Mouse (Mus musculus) right cerebral cortex, postnatal 4 days (tissue): ENCODE data around the gene Atp6ap1.
A peak's percentile ranks its signal among the peaks of the same experiment; 100 is the strongest.

Experiments used
- DNase-seq: peaks from one replicate; pipeline ENCODE4 v3.0.0-alpha.2; 2022

Gene Atp6ap1

GRCm38 (mm10) chrX:74296538-74297448 is at the start of gene Atp6ap1:
TSS of gene Atp6ap1 (plus strand) at chrX:74297097.
- DNase-seq, result peak; percentile 86

GRCm38 (mm10) chrX:74248651-74249050 is 48.2 kb upstream of the Atp6ap1 start:
- peak; percentile 74 for DNase-seq

DNA sequence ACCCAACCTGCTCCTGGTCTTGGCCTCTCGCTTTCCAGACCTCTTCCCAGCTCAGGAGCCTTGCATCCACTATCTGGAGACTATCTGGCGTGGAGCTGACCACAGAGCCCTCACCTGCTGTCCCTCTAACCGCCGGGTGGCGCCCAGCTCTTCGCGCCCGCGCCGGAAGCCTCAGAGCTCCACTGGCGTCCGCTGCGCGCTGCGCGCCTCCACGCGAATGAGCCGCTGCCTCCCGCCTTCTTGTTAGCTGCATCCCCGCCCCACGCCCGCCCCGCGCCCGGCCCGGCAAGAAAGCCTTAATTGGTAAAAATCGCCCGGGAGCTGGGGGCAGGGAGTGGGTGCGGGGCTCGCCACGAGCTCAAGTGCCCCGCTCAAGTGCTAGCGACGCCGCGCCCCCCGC is 47.3 kb upstream of the Atp6ap1 start, which contains the start of gene Flna:
TSS of gene Flna (minus strand) at position 206 of the 400 bp plus-strand sequence.
- DNase-seq, result peak; percentile 63

DNA sequence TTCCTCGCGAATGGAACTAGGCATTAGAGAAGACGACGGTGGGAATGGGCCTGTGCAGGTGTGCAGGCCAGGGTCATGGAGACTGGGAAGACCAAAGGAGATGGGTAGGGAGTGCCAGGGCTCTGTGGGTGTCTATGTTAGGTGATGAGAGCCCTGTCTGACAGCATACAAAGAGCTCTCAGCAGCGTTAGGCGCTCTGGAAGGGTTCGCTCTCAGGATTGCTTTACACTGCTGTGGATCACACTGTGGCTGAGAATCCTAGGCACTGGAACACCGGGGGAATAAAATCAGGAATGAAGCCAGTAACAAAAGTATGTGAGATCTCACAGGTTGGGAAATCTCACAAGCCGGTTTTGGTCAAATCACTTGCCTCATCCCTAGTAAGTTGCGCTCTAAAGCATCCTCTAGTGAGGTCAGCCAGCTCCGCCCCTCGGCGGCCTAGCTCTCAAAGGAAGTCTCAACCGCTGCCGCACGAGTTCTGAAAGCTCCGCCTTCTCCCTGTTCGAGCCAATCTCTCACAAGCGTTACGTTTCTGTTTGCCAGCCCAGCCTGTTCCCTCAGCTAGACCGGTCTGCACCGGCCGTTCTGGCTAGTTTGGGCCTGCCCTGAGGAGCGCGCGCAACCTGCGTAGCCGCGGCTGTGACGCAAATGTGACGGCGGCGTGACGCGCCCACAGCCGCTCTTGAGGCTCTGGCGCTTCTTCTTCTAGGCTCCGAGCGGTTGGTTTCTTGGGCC is 42.6 kb upstream of the Atp6ap1 start, which contains the start of gene Emd:
TSS of gene Emd (plus strand) at position 535 of the 735 bp plus-strand sequence.
- DNase-seq, result peak; percentile 78

GRCm38 (mm10) chrX:74254888-74255565 is 41.9 kb upstream of the Atp6ap1 start:
- DNase-seq, result no peak

- no peak for DNase-seq
Measured at GRCm38 (mm10) chrX:74257746-74258145, 39.2 kb upstream of the Atp6ap1 start.

DNA sequence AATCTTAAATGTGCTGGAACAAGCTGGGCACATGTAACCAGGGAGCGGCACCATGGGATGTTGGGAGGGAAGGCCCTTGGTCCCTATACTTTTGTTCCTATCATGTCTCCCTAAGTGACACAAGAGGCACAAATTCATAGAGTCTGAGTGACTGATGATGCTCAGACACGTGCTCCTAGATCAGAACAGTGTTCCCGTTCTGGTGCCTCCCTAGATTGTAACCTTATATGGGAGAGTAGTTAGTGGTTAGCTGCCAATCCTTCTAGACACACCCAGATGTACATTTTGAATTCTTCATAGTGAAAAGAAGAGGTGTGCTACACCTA is 27.2 kb upstream of the Atp6ap1 start:
- no peak for DNase-seq

GRCm38 (mm10) chrX:74270062-74270901 is 26.6 kb upstream of the Atp6ap1 start, which contains the start of gene Rpl10:
TSS of gene Rpl10 (plus strand) at chrX:74270812.
- DNase-seq, result peak; percentile 76

DNA sequence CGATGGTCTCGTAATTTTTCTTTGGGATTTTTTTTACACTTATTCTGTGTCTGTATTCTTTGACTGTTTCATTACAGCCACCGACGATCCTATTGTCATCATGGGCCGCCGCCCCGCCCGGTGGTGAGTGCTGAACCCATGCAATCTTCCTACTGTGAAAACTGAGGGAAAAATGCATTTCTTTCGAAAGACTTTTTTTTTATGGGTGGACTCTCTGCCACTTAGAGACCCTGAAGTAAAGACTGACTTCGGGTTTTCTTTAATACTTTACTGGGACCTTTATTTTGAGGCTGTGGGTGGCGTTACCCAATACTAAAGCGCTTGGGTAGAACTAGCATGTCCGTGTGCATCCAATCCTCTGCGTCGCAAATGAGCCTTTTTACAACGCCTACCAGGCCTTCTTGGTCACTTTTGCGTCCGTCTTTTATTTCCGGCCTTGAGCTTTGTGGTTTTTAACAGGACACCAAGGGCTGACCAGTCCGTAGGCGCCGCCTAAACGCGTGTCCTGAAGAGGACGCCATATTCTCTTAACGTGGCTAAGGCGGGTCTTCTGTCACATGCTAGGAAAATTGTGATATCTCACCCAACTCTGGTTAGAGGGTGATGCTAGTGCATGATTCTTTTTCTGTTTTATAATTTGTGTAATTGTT is 25.9 kb upstream of the Atp6ap1 start:
- DNase-seq, result no peak

DNA sequence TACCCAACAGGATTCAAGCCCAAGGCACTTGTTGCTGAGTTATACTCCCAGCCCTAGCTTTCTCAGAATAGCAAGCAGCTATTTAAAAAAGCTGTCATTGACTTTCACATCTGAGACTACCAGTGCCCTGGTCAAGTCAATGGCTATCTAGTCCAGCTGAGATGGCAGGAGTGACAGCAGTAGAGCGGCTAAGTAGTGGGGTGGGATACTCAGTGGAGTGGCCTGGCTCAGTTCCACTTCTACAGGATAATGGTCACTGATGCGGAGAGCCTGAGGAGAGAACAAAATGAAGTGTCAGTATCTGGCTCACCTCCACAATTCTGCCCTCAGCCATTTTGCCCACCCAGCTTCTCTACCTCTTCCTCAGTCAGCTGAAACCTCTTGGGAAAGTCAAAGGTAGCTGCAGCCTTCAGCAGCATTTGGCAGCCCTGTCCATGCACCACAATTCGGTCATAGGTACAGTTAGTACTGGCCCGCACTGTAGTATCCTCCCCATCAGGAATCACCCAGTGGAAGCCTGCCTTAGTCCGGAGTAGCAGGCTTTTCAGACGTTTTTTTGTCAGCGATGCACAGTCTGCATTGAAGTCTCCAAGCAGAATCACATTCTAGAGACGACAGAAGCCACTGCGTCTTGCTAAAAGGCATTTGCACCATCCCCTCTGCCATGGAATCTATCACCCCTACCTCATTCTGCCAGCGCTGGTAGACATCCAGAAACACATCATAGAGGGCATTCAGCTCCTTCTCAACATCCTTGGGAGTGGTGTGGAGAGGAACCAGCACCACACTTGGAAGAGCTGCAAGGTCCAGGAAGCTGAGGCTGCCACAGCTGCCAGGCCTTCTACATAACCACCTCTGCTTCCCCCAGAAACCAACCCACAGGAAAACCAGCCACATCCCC is 23.2 kb upstream of the Atp6ap1 start:
- DNase-seq, result no peak

DNA sequence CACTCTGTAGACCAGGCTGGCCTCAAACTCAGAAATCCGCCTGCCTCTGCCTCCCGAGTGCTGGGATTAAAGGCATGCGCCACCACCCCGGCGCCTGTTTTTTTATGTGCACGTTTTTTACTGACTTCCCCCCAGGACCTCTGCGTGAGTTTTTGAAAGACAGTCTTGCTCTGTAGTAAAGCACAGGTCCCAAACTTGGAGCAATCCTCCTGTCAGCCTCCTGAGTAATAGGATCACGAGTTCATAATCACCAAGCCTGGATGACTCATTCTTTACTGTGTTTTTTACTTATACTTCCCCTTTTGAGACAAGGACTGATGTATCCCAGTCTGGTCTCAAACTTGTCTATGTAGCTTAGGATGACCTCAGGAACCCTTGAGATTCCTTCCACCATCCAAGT is 19.0 kb upstream of the Atp6ap1 start:
- DNase-seq, result no peak

GRCm38 (mm10) chrX:74281041-74281731 is 15.7 kb upstream of the Atp6ap1 start:
- DNase-seq, result no peak

- DNase-seq, result peak; percentile 23
Measured at GRCm38 (mm10) chrX:74281732-74282394, 15.0 kb upstream of the Atp6ap1 start, which contains the start of the genes Taz and Dnase1l1. TSS of gene Taz (plus strand) at chrX:74281912. TSS of gene Dnase1l1 (minus strand) at chrX:74282337.

DNA sequence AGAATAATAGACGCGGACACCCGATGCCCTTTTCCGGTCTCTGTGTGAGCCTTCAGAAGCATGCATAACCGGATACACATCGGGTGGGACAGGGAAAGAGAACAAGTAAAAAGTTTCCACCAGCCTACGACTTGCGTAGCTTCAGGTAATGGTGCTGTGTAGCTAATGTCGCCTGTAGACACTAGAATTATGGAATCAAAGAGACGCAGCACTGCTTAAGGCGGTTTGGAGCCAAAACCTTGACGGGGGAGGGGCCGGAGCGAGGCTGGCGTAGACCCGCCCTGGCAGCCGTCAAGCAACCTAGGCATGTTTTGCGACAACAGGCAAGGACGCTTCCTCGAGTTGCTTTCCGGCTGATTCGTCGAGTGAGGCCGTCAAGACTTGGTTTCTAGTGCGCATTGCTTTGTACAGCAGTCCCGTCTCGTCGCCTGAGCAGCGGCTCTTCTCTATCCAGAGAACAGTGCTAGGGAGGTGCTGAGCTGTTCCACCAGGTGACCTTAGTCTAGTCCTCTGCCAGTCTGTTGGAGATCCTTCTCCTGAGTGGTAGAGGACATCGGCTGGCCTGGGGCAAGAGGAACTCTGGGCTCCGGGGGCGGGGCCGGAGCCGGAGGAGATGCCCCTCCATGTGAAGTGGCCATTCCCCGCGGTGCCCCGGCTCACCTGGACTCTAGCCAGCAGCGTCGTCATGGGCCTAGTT is 14.4 kb upstream of the Atp6ap1 start:
- peak; percentile 79 for DNase-seq

- no peak for DNase-seq
Measured at GRCm38 (mm10) chrX:74283092-74283437, 13.8 kb upstream of the Atp6ap1 start.

DNA sequence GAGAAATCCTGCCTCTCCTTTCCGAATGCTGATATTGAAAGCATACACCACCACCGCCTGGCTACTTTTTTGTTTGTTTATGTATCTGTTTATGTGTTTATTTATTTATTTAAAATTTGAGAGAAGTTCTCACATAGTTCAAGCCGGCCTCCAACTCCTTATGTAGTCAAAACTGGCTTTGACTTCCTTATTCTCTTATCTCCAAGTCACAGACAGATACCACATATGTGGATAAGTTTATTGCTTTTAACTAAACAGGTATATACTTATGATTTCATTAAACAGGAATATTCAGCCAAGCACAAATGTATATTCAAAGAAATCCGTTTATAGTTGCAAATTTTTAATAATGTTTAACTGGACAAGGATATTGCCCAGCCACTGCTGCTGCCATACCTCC is 3.5 kb upstream of the Atp6ap1 start:
- DNase-seq, result no peak

- no peak for DNase-seq
Measured at GRCm38 (mm10) chrX:74298348-74298747, 1.5 kb downstream of the Atp6ap1 start.

DNA sequence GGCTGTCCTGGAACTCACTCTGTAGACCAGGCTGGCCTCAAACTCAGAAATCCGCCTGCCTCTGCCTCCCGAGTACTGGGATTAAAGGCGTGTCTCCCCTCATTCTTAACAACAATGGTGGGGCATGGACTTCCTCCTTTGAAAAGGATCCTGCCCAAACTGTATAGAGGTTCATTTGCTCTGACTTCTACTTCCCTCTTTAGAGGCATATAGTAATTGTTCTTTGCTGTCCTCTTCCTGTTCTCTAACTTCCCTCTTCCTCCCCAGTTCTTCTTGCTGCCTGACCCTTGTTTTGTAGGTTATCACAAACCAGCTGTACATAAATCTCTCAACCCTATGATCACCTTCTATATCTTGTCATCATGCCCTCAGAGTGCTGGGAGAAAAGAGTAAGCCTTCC is 2.8 kb downstream of the Atp6ap1 start:
- DNase-seq, result no peak
